Mouse (Mus musculus) C2C12 (cell line): ENCODE measurements around the gene Lysmd3. TPM values are rescaled to one million over a fixed set of nuclear protein-coding genes. Genes with fewer than 3 reads are reported as not detected.
"Not testable (repeated sequence)": the region's sequence is repeated elsewhere in the genome, so short reads cannot be mapped to it uniquely, and the experiment has no call there.

Experiments
- H3K27me3 ChIP-seq: one replicate; pipeline ENCODE4 v1.6.1; 2011; ENCODE audit not compliant: control insufficient read depth, insufficient read depth, insufficient read length
- H3K36me3 ChIP-seq: one replicate; pipeline ENCODE4 v1.6.1; 2011; ENCODE audit not compliant: control insufficient read depth, insufficient read depth
- H3K4me3 ChIP-seq: one replicate; pipeline ENCODE4 v1.5.1; 2011; ENCODE audit warnings: mild to moderate bottlenecking, control low read depth; ENCODE audit not compliant: poor library complexity, insufficient read depth, severe bottlenecking
- H3K79me2 ChIP-seq: one replicate; pipeline ENCODE4 v1.6.1; 2011; ENCODE audit not compliant: control insufficient read depth, insufficient read depth
- H3K79me3 ChIP-seq: one replicate; pipeline ENCODE4 v1.6.1; 2011; ENCODE audit warnings: low read depth, control low read depth
- H3ac ChIP-seq: one replicate; pipeline ENCODE3; 2011; ENCODE audit warnings: low read depth; ENCODE audit not compliant: control insufficient read depth, insufficient read length
- CEBPB ChIP-seq: IDR thresholded peaks from one replicate; pipeline ENCODE4 v1.6.1; 2011; ENCODE audit warnings: low read depth, mild to moderate bottlenecking, control low read depth, moderate library complexity
- CTCF ChIP-seq: IDR thresholded peaks from one replicate; pipeline ENCODE4 v1.5.1; 2011; ENCODE audit not compliant: control insufficient read depth, insufficient read depth, insufficient read length
- FOSL1 ChIP-seq: IDR thresholded peaks from one replicate; pipeline ENCODE4 v1.8.0; 2011; ENCODE audit warnings: mild to moderate bottlenecking, low read length; ENCODE audit not compliant: poor library complexity, insufficient read depth, severe bottlenecking
- MAX ChIP-seq: IDR thresholded peaks from one replicate; pipeline ENCODE4 v1.6.1; 2011; ENCODE audit warnings: mild to moderate bottlenecking, control low read depth
- MYOD1 ChIP-seq: IDR thresholded peaks from one replicate; pipeline ENCODE4 v1.6.1; 2011; ENCODE audit warnings: low read depth; ENCODE audit not compliant: control insufficient read depth, insufficient read length
- MYOG ChIP-seq: IDR thresholded peaks from one replicate; pipeline ENCODE4 v1.6.1; 2011; ENCODE audit not compliant: control insufficient read depth, insufficient read length; ENCODE audit errors: extremely low read depth
- USF1 ChIP-seq: IDR thresholded peaks from one replicate; pipeline ENCODE4 v1.6.1; 2011; ENCODE audit warnings: low read depth, mild to moderate bottlenecking, control low read depth, moderate library complexity
- polyA plus RNA-seq: library from polyadenylated mRNA; unstranded; fragments of >200 nt; fragmentation: generic; extraction: Trizol; gene quantifications from one replicate; pipeline ENCODE4 v1.2.1, GENCODE M21; 2012; ENCODE audit warnings: missing spikeins

The Lysmd3 gene
- polyA plus RNA-seq, 1 experiment: 4.9 TPM

GRCm38 (mm10) chr13:81646348-81646747 lies 11.1 kb upstream of the Lysmd3 start:
- Histone ChIP-seq H3K79me2 (no peaks in the 10 kb centered on the region), H3K79me3 (no peaks in the 10 kb centered on the region), H3ac (no peak overlapping the region), H3K27me3 (no peaks in the 10 kb centered on the region), H3K4me3 (no peak overlapping the region), H3K36me3 (no peaks in the 10 kb centered on the region)
- TF ChIP-seq USF1: no peak
- no peak for TF ChIP-seq MAX
- TF ChIP-seq MYOG: no peak
- TF ChIP-seq CEBPB: no peak
- no peak for TF ChIP-seq CTCF
- TF ChIP-seq MYOD1: no peak
- TF ChIP-seq FOSL1: no peak

- H3K4me3 ChIP-seq, H3K79me3 ChIP-seq, H3K79me2 ChIP-seq, H3K36me3 ChIP-seq, H3ac ChIP-seq, H3K27me3 ChIP-seq: not testable (repeated sequence)
Measured at GRCm38 (mm10) chr13:81650382-81650781, 7.1 kb upstream of the Lysmd3 start.

GRCm38 (mm10) chr13:81656091-81656850 lies 1.2 kb upstream of the Lysmd3 start:
- Histone ChIP-seq H3K79me3 (peaks cover 26% of the 10 kb centered on the region), H3K36me3 (peaks cover 3% of the 10 kb centered on the region), H3K4me3 (no peak overlapping the region), H3ac (no peak overlapping the region), H3K27me3 (no peaks in the 10 kb centered on the region), H3K79me2 (peaks cover 36% of the 10 kb centered on the region)
- no peak for TF ChIP-seq MYOD1
- no peak for TF ChIP-seq MAX
- no peak for TF ChIP-seq MYOG
- TF ChIP-seq FOSL1: no peak
- TF ChIP-seq CEBPB: no peak

GRCm38 (mm10) chr13:81657008-81657350 lies 484 bp upstream of the Lysmd3 start:
- peaks cover 43% of the 10 kb centered on the region for H3K79me2 ChIP-seq
- peaks cover 3% of the 10 kb centered on the region for H3K36me3 ChIP-seq
- peak overlapping the region; percentile 69 for H3K4me3 ChIP-seq
- H3ac ChIP-seq: peak overlapping the region; percentile 26
- TF ChIP-seq MAX: no peak
- TF ChIP-seq FOSL1: no peak
- TF ChIP-seq USF1: no peak
- TF ChIP-seq MYOD1: no peak
- TF ChIP-seq CEBPB: no peak
- no peak for TF ChIP-seq MYOG
- no peak for TF ChIP-seq CTCF
- peaks cover 32% of the 10 kb centered on the region for H3K79me3 ChIP-seq
- no peaks in the 10 kb centered on the region for H3K27me3 ChIP-seq

- TF ChIP-seq CEBPB (no peak), MYOD1 (no peak), CTCF (no peak), USF1 (no peak), MYOG (no peak), FOSL1 (no peak), MAX (no peak)
- peak overlapping the region; percentile 69 for H3K4me3 ChIP-seq
- H3K79me2 ChIP-seq: peaks cover 54% of the 10 kb centered on the region
- H3ac ChIP-seq: peak overlapping the region; percentile 64
- H3K79me3 ChIP-seq: peaks cover 32% of the 10 kb centered on the region
- peaks cover 3% of the 10 kb centered on the region for H3K36me3 ChIP-seq
- H3K27me3 ChIP-seq: no peaks in the 10 kb centered on the region
Measured at GRCm38 (mm10) chr13:81658053-81658752, 740 bp downstream of the Lysmd3 start.
